Mouse (Mus musculus) bone marrow macrophage, adult 2 months (primary cell): ENCODE measurements around the gene Lgalsl. TPM values are rescaled to one million over a fixed set of nuclear protein-coding genes. Genes with fewer than 3 reads are reported as not detected.
A peak's percentile ranks its signal among the peaks of the same experiment; 100 is the strongest.

Experiments used
- H3K27ac ChIP-seq: 2 replicates; pipeline ENCODE4 v1.5.1; 2012; ENCODE audit warnings: low read depth, low read length; ENCODE audit not compliant: insufficient read depth
- H3K4me1 ChIP-seq: 2 replicates; pipeline ENCODE4 v1.6.1; 2012; ENCODE audit warnings: low read length; ENCODE audit not compliant: control insufficient read depth, insufficient read depth
- H3K4me3 ChIP-seq: 2 replicates; pipeline ENCODE4 v1.5.1; 2012; ENCODE audit warnings: mild to moderate bottlenecking, low read length, moderate library complexity; ENCODE audit not compliant: insufficient read depth
- CTCF ChIP-seq: IDR thresholded peaks from 2 replicates; pipeline ENCODE4 v1.5.1; 2012; ENCODE audit warnings: low read depth, mild to moderate bottlenecking, low read length, moderate library complexity
- POLR2A ChIP-seq: IDR thresholded peaks from 2 replicates; pipeline ENCODE4 v1.6.1; 2012; ENCODE audit warnings: mild to moderate bottlenecking, low read depth, low read length, borderline replicate concordance
- polyA plus RNA-seq: library from polyadenylated mRNA; stranded (reverse); fragments of >200 nt; gene quantifications from 2 replicates; pipeline ENCODE4 v1.2.4, GENCODE M21; 2012; ENCODE audit not compliant: missing spikeins, insufficient read depth, insufficient read length

Lgalsl gene
- polyA plus RNA-seq = 0.38 and 0.87 TPM in 2 replicates

- no peak within 1 kb of the TSS for H3K27ac ChIP-seq
- peak within 1 kb of the TSS; percentile 92 for H3K4me3 ChIP-seq
- H3K4me1 ChIP-seq = peaks cover 4% of the 10 kb centered on the region; the same call in 1 of the 2 replicates
- no peak for TF ChIP-seq CTCF
- no peak for TF ChIP-seq POLR2A
Measured at GRCm38 (mm10) chr11:20830686-20831505, at the start of gene Lgalsl. TSS of gene Lgalsl (minus strand) at chr11:20831056.

- no peaks in the 10 kb centered on the region for H3K4me1 ChIP-seq
- H3K4me3 ChIP-seq = no peak overlapping the region
- H3K27ac ChIP-seq = no peak overlapping the region
- TF ChIP-seq CTCF = no peak
- TF ChIP-seq POLR2A = no peak
Measured at GRCm38 (mm10) chr11:20878644-20879043, 47.8 kb upstream of the Lgalsl start.

GRCm38 (mm10) chr11:20877578-20878096 is 46.8 kb upstream of the Lgalsl start:
- TF ChIP-seq POLR2A (no peak), CTCF (no peak)
- Histone ChIP-seq H3K27ac (no peak overlapping the region), H3K4me1 (peaks cover 9% of the 10 kb centered on the region), H3K4me3 (no peak overlapping the region)

DNA sequence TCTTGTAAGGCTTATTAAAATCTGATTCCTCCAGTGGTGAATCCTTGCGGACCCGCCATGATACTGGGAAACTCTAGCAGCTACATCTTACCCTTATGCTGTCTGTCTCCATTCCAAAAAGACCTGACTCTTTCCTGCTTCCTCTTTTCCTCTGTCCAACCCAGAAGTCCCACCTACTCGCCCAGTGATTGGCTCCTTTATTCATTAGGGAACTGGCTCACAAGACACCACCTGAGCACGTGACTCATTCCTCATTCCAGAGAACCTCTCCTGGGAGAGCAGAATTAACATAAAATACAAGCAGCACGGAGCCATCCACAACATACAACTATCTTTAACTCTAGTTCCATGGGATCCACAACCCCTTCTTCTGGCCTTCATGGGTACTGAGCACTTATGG is 42.5 kb upstream of the Lgalsl start:
- no peak overlapping the region for H3K27ac ChIP-seq
- H3K4me3 ChIP-seq = no peak overlapping the region
- H3K4me1 ChIP-seq = peaks cover 9% of the 10 kb centered on the region
- no peak for TF ChIP-seq CTCF
- TF ChIP-seq POLR2A = no peak

DNA sequence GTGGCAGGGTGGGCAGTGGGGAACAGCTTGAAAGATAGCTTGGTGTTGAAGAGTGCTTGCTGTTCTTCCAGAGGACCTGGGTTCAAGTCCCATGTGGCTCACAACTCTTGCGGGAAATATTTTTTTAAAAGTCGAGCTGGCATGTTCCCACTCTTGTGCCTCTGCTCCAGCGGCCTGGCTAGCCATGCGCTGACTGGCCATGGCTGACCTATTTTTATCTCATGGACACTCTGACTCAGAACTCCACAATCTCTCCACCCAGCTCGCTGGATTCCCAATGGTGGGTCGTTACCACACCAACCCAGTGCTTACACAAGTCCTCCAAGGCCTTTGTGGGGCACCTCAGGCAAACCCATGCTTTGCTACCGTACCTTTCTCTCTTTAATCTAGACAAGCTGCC is 42.1 kb upstream of the Lgalsl start:
- TF ChIP-seq POLR2A (no peak), CTCF (no peak)
- Histone ChIP-seq H3K4me3 (no peak overlapping the region), H3K27ac (no peak overlapping the region), H3K4me1 (peaks cover 9% of the 10 kb centered on the region)

DNA sequence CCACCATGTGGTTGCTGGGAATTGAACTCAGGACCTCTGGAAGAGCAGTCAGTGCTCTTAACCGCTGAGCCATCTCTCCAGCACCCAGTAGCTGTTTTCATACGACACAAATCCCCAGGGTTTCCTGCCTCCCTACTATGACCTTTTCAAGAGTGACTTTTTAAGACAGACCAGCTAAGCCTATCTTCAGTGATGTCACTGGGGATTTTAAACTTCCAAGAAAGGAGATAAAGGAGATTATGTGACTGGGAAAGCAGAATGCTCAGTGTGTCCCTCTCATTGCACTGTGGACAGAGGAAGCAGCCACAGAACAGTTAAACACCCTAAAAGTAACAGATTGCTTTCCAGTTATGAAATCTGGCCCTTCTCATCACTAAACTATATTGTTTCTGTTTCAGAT is 41.6 kb upstream of the Lgalsl start:
- Histone ChIP-seq H3K4me1 (peaks cover 9% of the 10 kb centered on the region), H3K4me3 (no peak overlapping the region), H3K27ac (no peak overlapping the region)
- no peak for TF ChIP-seq CTCF
- TF ChIP-seq POLR2A = no peak

- Histone ChIP-seq H3K4me1 (peaks cover 9% of the 10 kb centered on the region), H3K27ac (no peak overlapping the region), H3K4me3 (no peak overlapping the region)
- TF ChIP-seq CTCF = no peak
- no peak for TF ChIP-seq POLR2A
Measured at GRCm38 (mm10) chr11:20869927-20870326, 39.1 kb upstream of the Lgalsl start.

DNA sequence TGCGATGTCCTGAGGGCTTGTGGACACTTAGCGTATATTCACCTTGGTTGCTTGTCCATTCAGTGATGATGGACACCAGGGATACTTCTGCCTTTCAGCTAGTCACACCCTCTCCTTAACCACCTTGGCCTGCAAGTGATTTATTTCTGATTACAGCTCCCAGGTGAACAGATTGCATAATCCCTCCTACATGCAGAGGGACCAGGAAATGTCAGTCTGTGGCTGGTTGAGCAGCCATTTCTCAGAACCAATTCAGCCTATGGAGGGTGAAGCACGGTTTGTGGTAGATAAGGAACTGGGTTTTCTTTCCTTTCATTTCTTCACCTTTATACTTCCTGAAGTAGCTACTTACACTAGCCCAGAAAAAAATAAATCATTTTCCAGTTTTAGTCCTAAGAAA is 34.6 kb upstream of the Lgalsl start:
- Histone ChIP-seq H3K4me1 (no peaks in the 10 kb centered on the region), H3K4me3 (no peak overlapping the region), H3K27ac (no peak overlapping the region)
- TF ChIP-seq CTCF (no peak), POLR2A (no peak)

GRCm38 (mm10) chr11:20864647-20865046 is 33.8 kb upstream of the Lgalsl start:
- H3K4me1 ChIP-seq = no peaks in the 10 kb centered on the region
- H3K4me3 ChIP-seq = no peak overlapping the region
- H3K27ac ChIP-seq = no peak overlapping the region
- TF ChIP-seq POLR2A (no peak), CTCF (no peak)

GRCm38 (mm10) chr11:20862101-20862500 is 31.2 kb upstream of the Lgalsl start:
- TF ChIP-seq CTCF = no peak
- TF ChIP-seq POLR2A = no peak

More at GRCm38 (mm10) chr11:20862101-20862500, 31.2 kb upstream of the Lgalsl start:
- H3K4me3 ChIP-seq = no peak overlapping the region
- no peaks in the 10 kb centered on the region for H3K4me1 ChIP-seq
- H3K27ac ChIP-seq = no peak overlapping the region
